8 mouse cellular contexts compared by ENCODE assay signal in the genomic region with DNA sequence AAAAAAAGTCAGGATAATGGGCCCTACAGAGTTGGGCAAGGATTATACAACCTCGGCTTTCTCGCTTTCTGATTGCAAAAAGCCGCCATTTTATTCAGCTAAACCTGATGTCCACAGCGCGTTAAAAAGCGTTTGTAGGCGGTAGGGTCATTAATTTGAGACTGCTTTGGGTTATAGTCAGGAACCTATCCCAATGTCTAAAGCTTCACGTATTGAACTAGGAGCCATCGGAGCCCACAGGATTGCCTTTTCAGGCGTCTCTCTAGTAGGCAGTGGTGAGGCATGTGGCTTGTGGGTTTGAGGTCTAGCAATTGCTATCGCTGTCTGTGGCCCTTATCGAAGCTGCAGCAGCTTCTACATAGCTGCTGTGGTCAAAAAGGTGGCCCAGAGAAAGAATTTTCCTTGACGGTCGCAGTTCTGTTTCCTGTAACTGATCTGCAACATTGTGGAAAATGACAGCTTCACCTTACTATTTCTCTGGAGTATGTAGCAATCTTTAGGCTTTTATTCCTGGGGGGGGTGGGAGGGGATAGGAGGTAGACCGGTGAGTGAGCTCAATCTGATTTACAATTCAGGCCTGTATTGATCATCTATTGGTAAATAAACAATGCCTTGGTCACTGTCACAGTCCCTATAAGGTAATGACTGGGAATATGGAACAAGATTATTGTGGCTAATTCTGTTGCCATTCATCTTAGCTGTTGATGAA. TPM values are rescaled to one million over a fixed set of nuclear protein-coding genes. Genes with fewer than 3 reads are reported as not detected.
DNase-seq lines count a peak whose midpoint lies in the region; ATAC-seq and TF ChIP-seq lines count a peak whose summit lies in the region.

No protein-coding gene starts in this region.

- H3K36me3 ChIP-seq in kidney, embryonic 15.5 days, result peaks cover 48% of the 10 kb centered on the region
- peaks cover 36% of the 10 kb centered on the region for H3K36me3 ChIP-seq in ES-E14 (ENCODE audit: control insufficient read depth, insufficient read depth, low read length, poor library complexity, severe bottlenecking)
- H3K36me3 ChIP-seq in embryonic facial prominence, embryonic 14.5 days (ENCODE audit: control insufficient read depth, insufficient read depth, low read length), result peaks cover 49% of the 10 kb centered on the region
- H3K36me3 ChIP-seq in hindbrain, postnatal 0 days (ENCODE audit: insufficient read depth, low read length), result peaks cover 22% of the 10 kb centered on the region

- H3K27ac ChIP-seq in kidney, embryonic 15.5 days, result peak overlapping the region; percentile 92
- H3K27ac ChIP-seq in ES-E14 (ENCODE audit: insufficient read depth, low read depth, low read length, poor library complexity, severe bottlenecking), result peak overlapping the region; percentile 83
- peak overlapping the region; percentile 94 for H3K27ac ChIP-seq in embryonic facial prominence, embryonic 14.5 days (replicated peaks; ENCODE audit: low read depth, low read length)
- H3K27ac ChIP-seq in hindbrain, postnatal 0 days, result peak overlapping the region; percentile 95

- H3K9ac ChIP-seq in kidney, embryonic 15.5 days, result peak overlapping the region; percentile 94
- peak overlapping the region; percentile 94 for H3K9ac ChIP-seq in ES-E14 (ENCODE audit: insufficient read depth, low read depth, low read length, poor library complexity, severe bottlenecking)
- peak overlapping the region; percentile 97 for H3K9ac ChIP-seq in embryonic facial prominence, embryonic 14.5 days (ENCODE audit: low read depth, low read length)
- H3K9ac ChIP-seq in hindbrain, postnatal 0 days (replicated peaks; ENCODE audit: low read length), result peak overlapping the region; percentile 92

- H3K4me1 ChIP-seq in kidney, embryonic 15.5 days, result peaks cover 12% of the 10 kb centered on the region
- H3K4me1 ChIP-seq in ES-E14 (ENCODE audit: control insufficient read depth in 2 of 2, insufficient read depth in 2 of 2, low read length in 2 of 2, poor library complexity in 1 of 2), result peaks cover 2 to 6% of the 10 kb centered on the region in 2 experiments; a peak in 2 of 4 replicates
- peaks cover 9% of the 10 kb centered on the region for H3K4me1 ChIP-seq in embryonic facial prominence, embryonic 14.5 days (ENCODE audit: control insufficient read depth, insufficient read depth, low read length)
- H3K4me1 ChIP-seq in hindbrain, postnatal 0 days (ENCODE audit: insufficient read depth, low read length), result 0 out of 2 replicates have a peak, but pooled peaks cover 4% of the 10 kb centered on the region

- WGBS in kidney, embryonic 15.5 days, result under 1% methylated on average over 15 of the region's 15 CpGs
- WGBS in embryonic facial prominence, embryonic 14.5 days, result 1% methylated on average over 15 of the region's 15 CpGs
- WGBS in hindbrain, postnatal 0 days, result under 1% methylated on average over 15 of the region's 15 CpGs

- TF ChIP-seq CTCF in hindbrain, postnatal 0 days (IDR thresholded peaks at IDR 0.05; ENCODE audit: low read depth), result no peak

- in situ Hi-C loops in ES-E14 (cut with MboI; ENCODE audit: low sequenced_read_pairs in 2 of 2, unreplicated experiment in 2 of 2), result no loop called here

- H3K4me2 ChIP-seq in kidney, embryonic 15.5 days, result peak overlapping the region; percentile 82
- peak overlapping the region; percentile 95 for H3K4me2 ChIP-seq in embryonic facial prominence, embryonic 14.5 days (ENCODE audit: low read depth, low read length)
- H3K4me2 ChIP-seq in hindbrain, postnatal 0 days (ENCODE audit: low read depth, low read length), result peak overlapping the region; percentile 78

- no peak for ATAC-seq in kidney, embryonic 15.5 days (replicated peaks; ENCODE audit: low FRiP score)
- ATAC-seq in embryonic facial prominence, embryonic 14.5 days (ENCODE audit: low read depth), result no peak
- ATAC-seq in hindbrain, postnatal 0 days, result no peak
- ATAC-seq in megakaryocyte-erythroid progenitor cell, adult 5-6 weeks (replicated peaks; ENCODE audit: low FRiP score, low TSS enrichment, poor library complexity, severe bottlenecking), result peak; percentile 39; the same call in 1 of the 2 replicates

- H3K4me3 ChIP-seq in kidney, embryonic 15.5 days (replicated peaks), result peak overlapping the region; percentile 86
- H3K4me3 ChIP-seq in ES-E14 (ENCODE audit: insufficient read depth in 1 of 2, low read depth in 1 of 2, low read length in 2 of 2, poor library complexity in 1 of 2, severe bottlenecking in 1 of 2), result peak overlapping the region; percentile 82 to 86
- peak overlapping the region; percentile 95 for H3K4me3 ChIP-seq in embryonic facial prominence, embryonic 14.5 days (ENCODE audit: low read depth, low read length)
- peak overlapping the region; percentile 74 for H3K4me3 ChIP-seq in hindbrain, postnatal 0 days (ENCODE audit: low read length)

- H3K9me3 ChIP-seq in kidney, embryonic 15.5 days (replicated peaks), result no peaks in the 10 kb centered on the region
- H3K9me3 ChIP-seq in ES-E14 (ENCODE audit: control insufficient read depth, insufficient read depth, low read depth, low read length), result no peaks in the 10 kb centered on the region
- no peaks in the 10 kb centered on the region for H3K9me3 ChIP-seq in embryonic facial prominence, embryonic 14.5 days (ENCODE audit: control insufficient read depth, low read length)
- H3K9me3 ChIP-seq in hindbrain, postnatal 0 days (ENCODE audit: low read length), result no peaks in the 10 kb centered on the region

- no peak for DNase-seq in kidney, adult 11 months
- no peak for DNase-seq in ES-E14 (ENCODE audit: low read depth, low spot score)
- no peak for DNase-seq in embryonic facial prominence, embryonic 14.5 days (ENCODE audit: low spot score)
- peak; percentile 61 for DNase-seq in hindbrain, postnatal 0 days (ENCODE audit: low spot score)
- DNase-seq in thymus, postnatal 4 days, result peak; percentile 33
- no peak for DNase-seq in urinary bladder, adult 2 months (ENCODE audit: low spot score)

- H3K27me3 ChIP-seq in kidney, embryonic 15.5 days, result no peaks in the 10 kb centered on the region
- no peaks in the 10 kb centered on the region for H3K27me3 ChIP-seq in embryonic facial prominence, embryonic 14.5 days (replicated peaks; ENCODE audit: control insufficient read depth, insufficient read depth, low read length)
- no peaks in the 10 kb centered on the region for H3K27me3 ChIP-seq in hindbrain, postnatal 0 days (ENCODE audit: insufficient read depth, low read length)

RNA-seq across cellular contexts. Expression of gene Rab42, which starts 6.1 kb away (rescaled TPM):
- 3.3 and 3.5 TPM in 2 replicates for polyA plus RNA-seq in kidney, embryonic 15.5 days (2015; fragmentation: Nextera tagmentation; extraction: Ambion mirVana)
- 0.69 and 1.1 TPM in 2 replicates for total RNA-seq in ES-E14 (2012; rRNA removed)
- 1.8 and 2.3 TPM in 2 replicates for polyA plus RNA-seq in embryonic facial prominence, embryonic 14.5 days (2014; fragmentation: Nextera tagmentation; extraction: Ambion mirVana)
- total RNA-seq in hindbrain, postnatal 0 days (2014; rRNA removed), result 4.9 and 5.4 TPM in 2 replicates
- 5.1 and 5.9 TPM in 2 replicates for polyA plus RNA-seq in hindbrain, postnatal 0 days (2015; fragmentation: Nextera tagmentation; extraction: Ambion mirVana)
- not detected in 2 replicates for total RNA-seq in megakaryocyte-erythroid progenitor cell, adult 5-6 weeks (2014; fragmentation: Nextera tagmentation)
- total RNA-seq in megakaryocyte-erythroid progenitor cell, adult 5-6 weeks (2017), result not detected in 2 replicates
- polyA plus RNA-seq in urinary bladder, adult 2 months (2012; rRNA removed), result 2.3 and 3.6 TPM in 2 replicates

RNA-seq across cellular contexts. Expression of gene Trnau1ap, which starts 20.0 kb away (rescaled TPM):
- polyA plus RNA-seq in kidney, embryonic 15.5 days (2015; fragmentation: Nextera tagmentation; extraction: Ambion mirVana), result 73.6 and 80.5 TPM in 2 replicates
- total RNA-seq in ES-E14 (2012; rRNA removed), result 48.6 and 61.8 TPM in 2 replicates
- 62.3 and 69.9 TPM in 2 replicates for polyA plus RNA-seq in embryonic facial prominence, embryonic 14.5 days (2014; fragmentation: Nextera tagmentation; extraction: Ambion mirVana)
- total RNA-seq in hindbrain, postnatal 0 days (2014; rRNA removed), result 53.2 and 79.3 TPM in 2 replicates
- 56.6 and 62.6 TPM in 2 replicates for polyA plus RNA-seq in hindbrain, postnatal 0 days (2015; fragmentation: Nextera tagmentation; extraction: Ambion mirVana)
- 42.1 and 56.8 TPM in 2 replicates for total RNA-seq in megakaryocyte-erythroid progenitor cell, adult 5-6 weeks (2014; fragmentation: Nextera tagmentation)
- total RNA-seq in megakaryocyte-erythroid progenitor cell, adult 5-6 weeks (2017), result 52.0 and 57.9 TPM in 2 replicates
- polyA plus RNA-seq in urinary bladder, adult 2 months (2012; rRNA removed), result 12.3 and 22.9 TPM in 2 replicates

RNA-seq across cellular contexts. Expression of gene Taf12, which starts 35.1 kb away (rescaled TPM):
- 47.7 and 48.3 TPM in 2 replicates for polyA plus RNA-seq in kidney, embryonic 15.5 days (2015; fragmentation: Nextera tagmentation; extraction: Ambion mirVana)
- 12.1 and 21.9 TPM in 2 replicates for total RNA-seq in ES-E14 (2012; rRNA removed)
- polyA plus RNA-seq in embryonic facial prominence, embryonic 14.5 days (2014; fragmentation: Nextera tagmentation; extraction: Ambion mirVana), result 43.4 and 48.8 TPM in 2 replicates
- total RNA-seq in hindbrain, postnatal 0 days (2014; rRNA removed), result 7.3 and 7.6 TPM in 2 replicates
- polyA plus RNA-seq in hindbrain, postnatal 0 days (2015; fragmentation: Nextera tagmentation; extraction: Ambion mirVana), result 30.0 and 30.5 TPM in 2 replicates
- total RNA-seq in megakaryocyte-erythroid progenitor cell, adult 5-6 weeks (2014; fragmentation: Nextera tagmentation), result 46.1 and 55.7 TPM in 2 replicates
- total RNA-seq in megakaryocyte-erythroid progenitor cell, adult 5-6 weeks (2017), result 71.5 and 106 TPM in 2 replicates
- polyA plus RNA-seq in urinary bladder, adult 2 months (2012; rRNA removed), result 19.4 and 23.4 TPM in 2 replicates

RNA-seq across cellular contexts. Expression of gene Rcc1, which starts 44.1 kb away (rescaled TPM):
- 88.9 and 92.7 TPM in 2 replicates for polyA plus RNA-seq in kidney, embryonic 15.5 days (2015; fragmentation: Nextera tagmentation; extraction: Ambion mirVana)
- 107 and 117 TPM in 2 replicates for total RNA-seq in ES-E14 (2012; rRNA removed)
- polyA plus RNA-seq in embryonic facial prominence, embryonic 14.5 days (2014; fragmentation: Nextera tagmentation; extraction: Ambion mirVana), result 40.4 and 46.6 TPM in 2 replicates
- 20.7 and 24.4 TPM in 2 replicates for total RNA-seq in hindbrain, postnatal 0 days (2014; rRNA removed)
- polyA plus RNA-seq in hindbrain, postnatal 0 days (2015; fragmentation: Nextera tagmentation; extraction: Ambion mirVana), result 28.8 and 29.7 TPM in 2 replicates
- 70.1 and 82.4 TPM in 2 replicates for total RNA-seq in megakaryocyte-erythroid progenitor cell, adult 5-6 weeks (2014; fragmentation: Nextera tagmentation)
- 40.0 and 64.8 TPM in 2 replicates for total RNA-seq in megakaryocyte-erythroid progenitor cell, adult 5-6 weeks (2017)
- polyA plus RNA-seq in urinary bladder, adult 2 months (2012; rRNA removed), result 7.5 and 8.7 TPM in 2 replicates

RNA-seq across cellular contexts. Expression of gene Gmeb1, which starts 47.9 kb away (rescaled TPM):
- polyA plus RNA-seq in kidney, embryonic 15.5 days (2015; fragmentation: Nextera tagmentation; extraction: Ambion mirVana), result 40.0 and 40.1 TPM in 2 replicates
- 20.7 and 22.3 TPM in 2 replicates for total RNA-seq in ES-E14 (2012; rRNA removed)
- 24.7 and 28.7 TPM in 2 replicates for polyA plus RNA-seq in embryonic facial prominence, embryonic 14.5 days (2014; fragmentation: Nextera tagmentation; extraction: Ambion mirVana)
- 19.1 and 20.1 TPM in 2 replicates for total RNA-seq in hindbrain, postnatal 0 days (2014; rRNA removed)
- 29.9 and 30.2 TPM in 2 replicates for polyA plus RNA-seq in hindbrain, postnatal 0 days (2015; fragmentation: Nextera tagmentation; extraction: Ambion mirVana)
- 24.1 and 37.8 TPM in 2 replicates for total RNA-seq in megakaryocyte-erythroid progenitor cell, adult 5-6 weeks (2014; fragmentation: Nextera tagmentation)
- total RNA-seq in megakaryocyte-erythroid progenitor cell, adult 5-6 weeks (2017), result 22.0 and 25.1 TPM in 2 replicates
- polyA plus RNA-seq in urinary bladder, adult 2 months (2012; rRNA removed), result 9.7 and 12.1 TPM in 2 replicates

Comparison
In these comparisons a context has a peak if more than half of its experiments do, and no peak if none do; other contexts are left out.
1. DNase-seq: peak in hindbrain, postnatal 0 days (single experiment) and thymus, postnatal 4 days (single experiment); none in kidney, adult 11 months (single experiment), ES-E14 (single experiment), embryonic facial prominence, embryonic 14.5 days (single experiment) and urinary bladder, adult 2 months (single experiment).
2. Peak in every context shown above with its lines, with median percentiles within 50 percentile points of each other: H3K27ac ChIP-seq, H3K4me2 ChIP-seq, H3K4me3 ChIP-seq and H3K9ac ChIP-seq.